Mouse (Mus musculus): Measurements from ENCODE around the gene Zfp64. TPM values are rescaled to one million over a fixed set of nuclear protein-coding genes. Genes with fewer than 3 reads are reported as not detected.

The Zfp64 gene
- 1.0 TPM for polyA plus RNA-seq (2014; fragmentation: Illumina TruSeq; extraction: RNeasy Lipid Tissue Mini Kit (QIAGEN cat#74804); ENCODE audit: low read depth, low replicate concordance)

GRCm38 (mm10) chr2:168954835-168955716 lies at the start of gene Zfp64:
TSS of gene Zfp64 (minus strand) at chr2:168955587.

Other genes starting within 250 kb of the Zfp64 start
- 10.3 TPM for gene Atp9a, start 213.2 kb downstream of the Zfp64 start, polyA plus RNA-seq (2014; fragmentation: Illumina TruSeq; extraction: RNeasy Lipid Tissue Mini Kit (QIAGEN cat#74804); ENCODE audit: low read depth, low replicate concordance)
- not detected for gene Sall4, start 187.6 kb downstream of the Zfp64 start, polyA plus RNA-seq (2014; fragmentation: Illumina TruSeq; extraction: RNeasy Lipid Tissue Mini Kit (QIAGEN cat#74804); ENCODE audit: low read depth, low replicate concordance)

Measured in adrenal gland, adult 10 weeks (tissue).